Mouse (Mus musculus): ENCODE data around the gene Zfp655.

GRCm38 (mm10) chr5:145222840-145223239 is 8.7 kb upstream of the Zfp655 start:
- no peak for TF ChIP-seq CTCF (IDR thresholded peaks at IDR 0.05; ENCODE audit: insufficient read depth, low read depth, low read length)
- no peak for TF ChIP-seq POLR2A (IDR thresholded peaks at IDR 0.05; ENCODE audit: insufficient read depth, low read depth, low read length)

Measured in olfactory bulb, adult 2 months (tissue).